Mouse (Mus musculus): ENCODE measurements at regions not wholly inside any gene's neighbourhood (a gene's known extent, or its start where the extent isn't known, plus 50 kb on each side); places are given as distances from the start of the nearest gene placed in this dataset.

- H3K4me2 ChIP-seq (replicated peaks), result no peak overlapping the region
- no peaks in the 10 kb centered on the region for H3K9me3 ChIP-seq (replicated peaks)
- no peak overlapping the region for H3K9ac ChIP-seq
- ATAC-seq (ENCODE audit: insufficient number of reproducible peaks, low FRiP score, low TSS enrichment, low read depth), result no peak
- no peak overlapping the region for H3K27ac ChIP-seq (replicated peaks)
- H3K36me3 ChIP-seq, result no peaks in the 10 kb centered on the region
- no peak overlapping the region for H3K4me3 ChIP-seq (replicated peaks)
- H3K27me3 ChIP-seq, result no peaks in the 10 kb centered on the region
- 66% methylated on average over 1 of the region's 1 CpGs for WGBS
- H3K4me1 ChIP-seq, result no peaks in the 10 kb centered on the region
Observed at GRCm38 (mm10) chr1:169033517-169033916, 497.7 kb downstream of the Nuf2 start.

DNA sequence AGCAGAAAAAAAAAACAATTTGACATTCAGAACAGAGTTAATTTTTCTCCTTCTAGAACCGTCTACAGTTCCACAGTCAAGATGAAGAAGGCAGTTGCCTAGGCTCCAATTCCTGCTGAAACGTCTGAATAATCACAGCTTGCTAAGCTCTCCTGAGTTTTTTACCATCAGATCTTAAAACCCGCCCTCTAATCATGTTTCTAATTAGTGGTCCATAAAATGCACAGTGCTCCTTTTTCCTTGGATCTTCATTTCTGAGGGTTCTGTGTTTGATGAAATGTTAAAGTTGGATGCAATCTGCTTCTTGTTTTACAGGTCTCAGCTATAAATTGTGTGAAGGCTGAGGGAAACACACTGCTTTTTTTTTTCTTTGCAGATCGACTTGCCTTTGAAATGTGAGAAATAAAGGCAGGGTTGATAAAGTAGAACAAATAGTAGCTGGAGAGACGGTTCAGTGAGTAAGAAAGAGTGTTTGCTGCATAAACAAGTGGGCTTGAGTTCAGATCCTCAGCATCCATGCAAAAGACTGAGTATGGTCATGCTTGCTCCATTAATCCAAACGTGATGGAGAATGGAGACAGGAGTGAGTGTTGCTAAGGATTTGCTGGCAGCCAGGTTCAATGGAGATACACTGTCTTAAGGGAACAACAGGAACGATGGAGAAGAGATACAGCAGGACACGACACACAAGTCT is 499.3 kb downstream of the Nuf2 start:
- 39% methylated on average over 8 of the region's 8 CpGs for WGBS
- no peak for ATAC-seq (ENCODE audit: insufficient number of reproducible peaks, low FRiP score, low TSS enrichment, low read depth)
- no peaks in the 10 kb centered on the region for H3K9me3 ChIP-seq (replicated peaks)
- no peak overlapping the region for H3K4me3 ChIP-seq (replicated peaks)
- no peaks in the 10 kb centered on the region for H3K36me3 ChIP-seq
- H3K4me1 ChIP-seq, result no peaks in the 10 kb centered on the region
- no peak overlapping the region for H3K4me2 ChIP-seq (replicated peaks)
- H3K27me3 ChIP-seq, result no peaks in the 10 kb centered on the region
- H3K27ac ChIP-seq (replicated peaks), result no peak overlapping the region
- no peak overlapping the region for H3K9ac ChIP-seq

DNA sequence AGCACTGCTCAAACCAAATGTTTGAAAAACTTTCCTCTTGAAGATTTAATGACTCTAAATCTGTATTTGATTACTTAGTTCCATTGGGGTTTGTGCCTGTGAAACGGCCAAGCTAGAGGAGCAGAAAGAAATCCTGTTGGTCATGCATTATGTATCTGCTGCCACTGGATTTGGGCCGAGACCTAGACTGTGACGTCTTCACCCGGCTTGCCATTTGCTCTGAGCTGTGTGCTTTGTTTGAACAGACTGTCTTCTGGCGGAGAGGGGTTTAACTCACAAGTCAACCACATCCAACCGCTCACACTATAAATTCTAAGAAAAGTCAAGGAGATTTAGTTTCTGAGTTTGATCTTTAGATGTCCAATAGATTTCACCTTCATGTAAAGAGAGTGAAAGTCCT is 503.6 kb downstream of the Nuf2 start:
- ATAC-seq (ENCODE audit: insufficient number of reproducible peaks, low FRiP score, low TSS enrichment, low read depth), result peak; percentile 19; the same call in 1 of the 2 replicates
- no peaks in the 10 kb centered on the region for H3K4me1 ChIP-seq
- H3K27ac ChIP-seq (replicated peaks), result no peak overlapping the region
- no peak overlapping the region for H3K4me3 ChIP-seq (replicated peaks)
- H3K9me3 ChIP-seq (replicated peaks), result no peaks in the 10 kb centered on the region
- WGBS, result 42% methylated on average over 6 of the region's 6 CpGs
- H3K9ac ChIP-seq, result no peak overlapping the region
- no peaks in the 10 kb centered on the region for H3K36me3 ChIP-seq
- no peaks in the 10 kb centered on the region for H3K27me3 ChIP-seq
- H3K4me2 ChIP-seq (replicated peaks), result no peak overlapping the region

DNA sequence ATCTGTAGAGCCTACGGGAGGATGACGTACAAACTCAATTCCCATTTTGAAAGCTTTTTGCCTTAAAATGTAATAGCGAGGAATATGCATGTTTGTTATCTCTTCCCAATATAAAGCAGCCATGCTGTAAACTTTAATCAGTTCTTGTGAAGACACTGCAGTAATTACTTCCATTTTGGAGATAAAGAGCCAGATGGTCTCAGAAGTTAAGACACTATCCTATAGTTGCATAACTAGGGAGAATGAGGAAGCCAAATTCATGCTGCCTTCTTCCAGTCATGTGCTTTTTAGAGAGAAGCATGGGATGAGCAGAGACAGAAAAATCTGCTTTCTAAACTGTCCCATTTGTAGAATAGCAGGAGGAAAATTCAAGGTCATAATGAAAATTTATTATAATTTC is 504.0 kb downstream of the Nuf2 start:
- Histone ChIP-seq H3K27me3 (no peaks in the 10 kb centered on the region), H3K36me3 (no peaks in the 10 kb centered on the region), H3K4me3 (replicated peaks) (no peak overlapping the region), H3K9ac (no peak overlapping the region), H3K4me1 (no peaks in the 10 kb centered on the region), H3K4me2 (replicated peaks) (no peak overlapping the region), H3K9me3 (replicated peaks) (no peaks in the 10 kb centered on the region), H3K27ac (replicated peaks) (no peak overlapping the region)
- ATAC-seq (ENCODE audit: insufficient number of reproducible peaks, low FRiP score, low TSS enrichment, low read depth), result no peak
- WGBS, result 86% methylated on average over 3 of the region's 3 CpGs

GRCm38 (mm10) chr1:169024531-169024930 is 506.7 kb downstream of the Nuf2 start:
- Histone ChIP-seq H3K4me2 (replicated peaks) (no peak overlapping the region), H3K9ac (no peak overlapping the region), H3K36me3 (no peaks in the 10 kb centered on the region), H3K4me1 (no peaks in the 10 kb centered on the region), H3K4me3 (replicated peaks) (no peak overlapping the region), H3K27me3 (no peaks in the 10 kb centered on the region), H3K27ac (replicated peaks) (no peak overlapping the region), H3K9me3 (replicated peaks) (no peaks in the 10 kb centered on the region)
- 73% methylated on average over 4 of the region's 4 CpGs for WGBS
- no peak for ATAC-seq (ENCODE audit: insufficient number of reproducible peaks, low FRiP score, low TSS enrichment, low read depth)

DNA sequence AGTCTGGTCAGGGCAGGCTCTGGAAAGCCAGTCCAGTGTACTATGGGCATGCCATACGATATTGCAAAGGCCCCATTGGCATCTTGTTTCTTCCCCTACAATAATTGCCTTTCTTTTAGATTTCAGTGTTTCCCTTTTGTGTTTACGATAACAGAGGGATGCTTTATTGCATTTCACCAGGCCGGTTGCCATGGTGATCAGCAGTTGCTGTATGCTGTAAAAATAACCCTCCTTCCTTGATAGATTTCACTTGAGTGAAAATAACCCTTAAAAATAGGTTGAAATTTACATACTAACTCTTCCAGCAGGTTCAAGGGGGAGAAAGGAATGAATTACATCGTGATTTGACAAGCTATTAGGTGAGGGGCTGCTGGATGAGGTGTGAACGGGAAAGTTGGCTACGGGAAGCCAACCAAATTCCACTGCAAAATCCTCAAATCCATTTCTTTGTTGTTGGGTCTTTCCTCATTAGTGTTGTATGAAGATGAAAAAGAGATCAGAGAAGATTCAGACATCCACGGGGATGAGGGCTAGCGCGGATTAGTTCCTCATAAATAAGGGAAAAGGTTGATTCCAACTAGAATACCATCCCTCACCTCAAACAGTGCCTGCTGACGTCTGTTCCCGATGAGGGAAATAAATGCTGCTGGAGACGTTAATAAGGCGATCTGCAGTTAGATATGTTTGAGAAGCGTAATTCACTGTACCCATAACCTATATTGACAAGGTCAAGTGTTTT is 539.6 kb downstream of the Nuf2 start:
- WGBS, result 77% methylated on average over 14 of the region's 14 CpGs

DNA sequence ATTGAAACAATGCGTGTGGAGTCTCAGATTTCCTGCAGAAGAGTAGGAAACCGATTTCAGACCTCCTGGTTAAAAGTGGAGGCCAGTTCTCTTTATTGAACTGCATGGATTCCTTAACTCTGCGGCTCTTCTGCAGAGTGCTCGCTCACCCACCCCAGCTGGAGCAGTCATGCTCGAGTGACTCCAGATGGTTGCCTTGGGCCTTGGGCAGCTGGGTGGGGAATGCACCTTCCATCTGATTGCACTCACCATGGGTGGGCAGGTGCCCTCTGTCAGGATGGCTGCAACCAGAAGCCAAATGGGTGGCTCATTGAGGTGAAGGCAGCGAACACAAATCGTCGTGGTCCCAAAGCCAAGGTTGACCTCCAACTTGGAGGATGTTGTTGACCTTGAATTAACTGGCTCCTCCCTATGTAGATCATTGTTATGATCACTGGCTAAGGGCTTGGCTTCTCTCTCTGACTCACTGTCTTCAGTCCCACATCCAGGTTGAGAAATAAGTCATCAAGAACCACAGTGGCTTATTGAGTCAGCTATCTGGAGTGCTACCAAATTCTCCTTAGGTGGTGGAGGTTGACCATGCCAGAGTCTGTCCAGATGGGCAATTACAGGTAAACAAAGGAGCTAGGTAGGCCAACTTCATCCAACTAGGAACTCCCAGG is 543.1 kb upstream of the Pbx1 start:
- Histone ChIP-seq H3K27ac (replicated peaks) (no peak overlapping the region), H3K4me1 (no peaks in the 10 kb centered on the region), H3K36me3 (no peaks in the 10 kb centered on the region), H3K4me2 (replicated peaks) (no peak overlapping the region), H3K27me3 (no peaks in the 10 kb centered on the region), H3K9me3 (replicated peaks) (no peaks in the 10 kb centered on the region), H3K9ac (no peak overlapping the region), H3K4me3 (replicated peaks) (no peak overlapping the region)
- ATAC-seq (ENCODE audit: insufficient number of reproducible peaks, low FRiP score, low TSS enrichment, low read depth), result no peak
- 48% methylated on average over 8 of the region's 8 CpGs for WGBS

More for the DNA sequence above, 539.6 kb downstream of the Nuf2 start:
- ATAC-seq (ENCODE audit: insufficient number of reproducible peaks, low FRiP score, low TSS enrichment, low read depth), result no peak
- Histone ChIP-seq H3K9ac (no peak overlapping the region), H3K4me3 (replicated peaks) (no peak overlapping the region), H3K4me1 (no peaks in the 10 kb centered on the region), H3K27me3 (no peaks in the 10 kb centered on the region), H3K36me3 (no peaks in the 10 kb centered on the region), H3K27ac (replicated peaks) (no peak overlapping the region), H3K4me2 (replicated peaks) (no peak overlapping the region), H3K9me3 (replicated peaks) (no peaks in the 10 kb centered on the region)

- 73% methylated on average over 5 of the region's 5 CpGs for WGBS
- no peak for ATAC-seq (ENCODE audit: insufficient number of reproducible peaks, low FRiP score, low TSS enrichment, low read depth)
- Histone ChIP-seq H3K4me2 (replicated peaks) (no peak overlapping the region), H3K27me3 (no peaks in the 10 kb centered on the region), H3K9me3 (replicated peaks) (no peaks in the 10 kb centered on the region), H3K4me1 (peaks cover 3% of the 10 kb centered on the region; the same call in 1 of the 2 replicates), H3K9ac (no peak overlapping the region), H3K4me3 (replicated peaks) (no peak overlapping the region), H3K27ac (replicated peaks) (no peak overlapping the region), H3K36me3 (no peaks in the 10 kb centered on the region)
Observed at GRCm38 (mm10) chr1:168969402-168969801, 537.3 kb upstream of the Pbx1 start.

- Histone ChIP-seq H3K27me3 (no peaks in the 10 kb centered on the region), H3K4me2 (replicated peaks) (no peak overlapping the region), H3K9ac (no peak overlapping the region), H3K4me3 (replicated peaks) (no peak overlapping the region), H3K27ac (replicated peaks) (no peak overlapping the region), H3K9me3 (replicated peaks) (no peaks in the 10 kb centered on the region), H3K36me3 (no peaks in the 10 kb centered on the region), H3K4me1 (peaks cover 4% of the 10 kb centered on the region; the same call in 1 of the 2 replicates)
- 87% methylated on average over 2 of the region's 2 CpGs for WGBS
- no peak for ATAC-seq (ENCODE audit: insufficient number of reproducible peaks, low FRiP score, low TSS enrichment, low read depth)
Observed at GRCm38 (mm10) chr1:168967334-168967733, 535.3 kb upstream of the Pbx1 start.

DNA sequence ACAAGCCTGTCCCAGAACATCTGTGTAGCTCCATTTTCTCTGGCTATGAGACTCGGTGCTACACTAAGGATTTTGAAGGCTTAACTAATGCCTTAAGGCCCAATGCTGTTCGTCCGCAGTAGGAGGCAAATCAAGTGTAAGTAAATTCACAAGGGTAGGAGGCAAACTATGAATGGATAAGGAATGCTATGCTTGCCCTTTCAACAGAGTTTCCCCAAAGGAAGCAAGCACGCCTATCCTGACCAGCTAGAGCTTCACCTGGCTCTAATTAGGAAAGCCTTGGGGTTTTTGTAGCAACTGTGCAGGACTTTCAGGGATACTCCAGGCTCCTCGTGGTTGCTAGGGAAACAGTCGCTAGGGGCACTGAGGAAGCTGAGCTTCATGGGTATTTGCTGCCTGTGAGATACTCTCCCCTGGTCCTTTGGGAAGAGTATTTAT is 532.4 kb upstream of the Pbx1 start:
- no peaks in the 10 kb centered on the region for H3K9me3 ChIP-seq (replicated peaks)
- no peak overlapping the region for H3K4me3 ChIP-seq (replicated peaks)
- H3K36me3 ChIP-seq, result no peaks in the 10 kb centered on the region
- H3K27me3 ChIP-seq, result no peaks in the 10 kb centered on the region
- no peak overlapping the region for H3K4me2 ChIP-seq (replicated peaks)
- peaks cover 4% of the 10 kb centered on the region; the same call in 1 of the 2 replicates for H3K4me1 ChIP-seq
- no peak; the same call in 1 of the 2 replicates for ATAC-seq (ENCODE audit: insufficient number of reproducible peaks, low FRiP score, low TSS enrichment, low read depth)
- H3K9ac ChIP-seq, result no peak overlapping the region
- H3K27ac ChIP-seq (replicated peaks), result no peak overlapping the region
- WGBS, result 19% methylated on average over 6 of the region's 6 CpGs

- Histone ChIP-seq H3K9me3 (replicated peaks) (no peaks in the 10 kb centered on the region), H3K9ac (no peak overlapping the region), H3K36me3 (no peaks in the 10 kb centered on the region), H3K4me1 (no peaks in the 10 kb centered on the region), H3K27ac (replicated peaks) (no peak overlapping the region), H3K4me3 (replicated peaks) (no peak overlapping the region), H3K27me3 (no peaks in the 10 kb centered on the region), H3K4me2 (replicated peaks) (no peak overlapping the region)
- ATAC-seq (ENCODE audit: insufficient number of reproducible peaks, low FRiP score, low TSS enrichment, low read depth), result no peak
Observed at GRCm38 (mm10) chr1:168950947-168951346, 518.9 kb upstream of the Pbx1 start.
